Mouse (Mus musculus) kidney, adult 2 months (tissue): ENCODE measurements around the gene Lgalsl. TPM values are rescaled to one million over a fixed set of nuclear protein-coding genes. Genes with fewer than 3 reads are reported as not detected.

Experiments used
- DNase-seq: peaks from one replicate; pipeline ENCODE4 v3.0.0; 2021
- H3K27ac ChIP-seq: fragments of 200-500 bp; 2 replicates; pipeline ENCODE4 v1.5.1; 2012; ENCODE audit warnings: low read depth, low read length, control low read depth, inconsistent platforms; ENCODE audit not compliant: insufficient read depth
- H3K27me3 ChIP-seq: fragments of 200-500 bp; replicated peaks from 2 replicates; pipeline ENCODE4 v1.6.1; 2012; ENCODE audit warnings: mild to moderate bottlenecking, moderate library complexity, low read length, inconsistent platforms; ENCODE audit not compliant: control insufficient read depth, insufficient read depth
- H3K36me3 ChIP-seq: fragments of 200-500 bp; 2 replicates; pipeline ENCODE4 v1.6.1; 2012; ENCODE audit warnings: mild to moderate bottlenecking, moderate library complexity, low read length, inconsistent platforms; ENCODE audit not compliant: control insufficient read depth, insufficient read depth
- H3K4me1 ChIP-seq: fragments of 200-500 bp; 2 replicates; pipeline ENCODE4 v1.6.1; 2011; ENCODE audit warnings: low read length; ENCODE audit not compliant: control insufficient read depth, insufficient read depth
- H3K4me3 ChIP-seq: fragments of 200-500 bp; 2 replicates; pipeline ENCODE4 v1.5.1; 2011; ENCODE audit warnings: mild to moderate bottlenecking, low read depth, low read length, control low read depth; ENCODE audit not compliant: insufficient read depth
- CTCF ChIP-seq: fragments of 200-500 bp; conservative IDR thresholded peaks from 2 replicates; pipeline ENCODE4 v1.5.1; 2011; ENCODE audit warnings: low read depth, mild to moderate bottlenecking, control low read depth, low read length, moderate library complexity, mixed read lengths; ENCODE audit not compliant: insufficient read depth, insufficient read length
- POLR2A ChIP-seq: fragments of 200-500 bp; IDR thresholded peaks from one replicate; pipeline ENCODE4 v1.6.1; 2011; ENCODE audit warnings: low read depth, low read length, control low read depth
- WGBS: fragments of 180-500 bp; shearing (Covaris S2); methylation state at CpG from one replicate; pipeline ENCODE4 v1.1.7; 2018; 5-methylcytosine and 5-hydroxymethylcytosine counted together
- polyA plus RNA-seq: library from polyadenylated mRNA; depleted of rRNA; stranded (reverse); fragments of >200 nt; gene quantifications from 2 replicates; pipeline ENCODE4 v1.2.3, GENCODE M21; 2012

Gene Lgalsl
- polyA plus RNA-seq, 1 experiment: 8.5 TPM

DNA sequence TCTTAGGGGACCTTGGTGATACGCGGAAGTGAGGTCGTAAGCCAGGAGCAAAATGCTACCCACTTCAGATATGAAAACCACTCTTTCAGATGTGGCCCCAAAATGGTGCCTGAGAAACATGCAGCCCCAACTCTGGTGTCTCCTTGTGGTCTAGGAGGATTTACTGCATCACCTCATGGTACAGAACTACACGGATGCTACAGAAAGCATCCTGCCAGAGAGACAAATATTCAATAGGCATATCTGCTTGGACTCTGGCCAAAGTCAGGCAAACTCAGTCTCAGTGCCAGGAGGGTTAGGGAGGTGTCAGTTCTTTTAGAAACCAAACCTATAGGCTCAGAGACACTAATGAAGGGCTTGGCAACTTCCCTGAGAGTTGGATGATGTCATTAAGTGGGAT is 26.4 kb downstream of the Lgalsl start:
- Histone ChIP-seq H3K4me1 (no peaks in the 10 kb centered on the region), H3K36me3 (no peaks in the 10 kb centered on the region), H3K4me3 (no peak overlapping the region), H3K27ac (no peak overlapping the region), H3K27me3 (no peaks in the 10 kb centered on the region)
- TF ChIP-seq POLR2A (no peak), CTCF (no peak)
- no peak for DNase-seq
- 91% methylated on average over 4 of the region's 4 CpGs for WGBS

DNA sequence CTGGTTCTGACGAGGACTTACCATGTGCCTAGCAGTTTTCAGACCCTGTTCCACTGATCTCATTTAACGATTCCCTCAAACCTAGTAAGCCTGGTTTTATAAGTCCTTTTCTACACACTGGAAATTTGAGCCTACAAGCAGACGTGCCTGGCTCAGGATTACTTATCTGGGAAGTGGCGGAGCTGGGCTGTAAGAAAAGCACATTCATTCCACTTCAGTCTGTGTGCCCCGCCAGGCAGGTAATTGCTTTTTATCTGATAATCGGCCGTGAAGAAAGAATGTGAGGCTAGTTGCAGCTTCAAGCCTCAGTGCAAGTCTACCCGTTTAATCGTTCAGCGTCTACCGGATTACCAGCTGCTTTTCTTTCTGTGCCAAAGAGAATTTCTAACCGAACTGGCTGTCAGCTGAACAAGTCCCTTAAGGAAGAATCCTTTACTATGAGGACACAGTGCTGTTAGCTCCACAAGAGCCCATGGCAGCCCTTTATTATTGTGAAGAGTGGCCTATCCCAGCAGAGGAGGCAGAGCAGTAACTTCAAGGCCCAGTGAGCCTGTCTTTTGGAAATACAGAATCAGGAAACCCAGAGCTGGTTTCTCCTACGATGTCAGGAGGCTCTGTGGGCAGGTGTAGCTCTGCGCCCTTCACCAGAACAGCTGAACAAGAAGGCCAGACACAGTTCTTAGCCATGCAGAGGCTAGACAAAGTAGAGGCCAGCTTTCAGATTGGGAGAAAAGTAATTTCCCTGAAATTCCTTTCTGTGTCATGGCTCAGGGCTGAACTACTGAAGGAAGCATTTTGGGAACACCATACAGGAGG is 30.4 kb downstream of the Lgalsl start:
- 43% methylated on average over 14 of the region's 14 CpGs for whole genome bisulfite sequencing
- H3K4me1 ChIP-seq: no peaks in the 10 kb centered on the region
- DNase-seq: peak; percentile 31
- no peak overlapping the region for H3K27ac ChIP-seq
- TF ChIP-seq CTCF (no peak), POLR2A (no peak)
- H3K27me3 ChIP-seq: no peaks in the 10 kb centered on the region
- H3K36me3 ChIP-seq: no peaks in the 10 kb centered on the region
- H3K4me3 ChIP-seq: no peak overlapping the region

DNA sequence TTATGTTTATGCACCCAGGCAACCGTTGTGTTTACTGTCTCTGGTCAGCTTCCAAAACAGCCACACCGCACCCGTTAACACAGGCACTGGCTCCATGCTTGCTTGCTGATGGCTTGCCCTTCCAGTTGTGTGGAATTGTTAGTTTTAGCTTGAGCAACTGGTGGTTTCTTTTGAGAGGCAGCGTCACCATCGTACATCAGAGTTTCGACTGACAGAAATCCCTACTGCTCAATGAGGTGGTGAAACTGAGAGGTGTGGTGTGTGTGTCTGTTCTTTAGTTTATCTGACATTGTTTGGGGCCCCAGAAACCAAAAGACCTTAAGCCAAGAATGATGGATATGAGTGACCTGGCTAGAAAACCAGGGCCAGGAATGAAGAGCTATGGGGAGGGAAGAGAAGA is 33.0 kb downstream of the Lgalsl start:
- no peak for DNase-seq
- Histone ChIP-seq H3K27ac (no peak overlapping the region), H3K27me3 (no peaks in the 10 kb centered on the region), H3K4me3 (no peak overlapping the region), H3K4me1 (no peaks in the 10 kb centered on the region), H3K36me3 (no peaks in the 10 kb centered on the region)
- TF ChIP-seq POLR2A (no peak), CTCF (no peak)
- WGBS: 94% methylated on average over 6 of the region's 6 CpGs

DNA sequence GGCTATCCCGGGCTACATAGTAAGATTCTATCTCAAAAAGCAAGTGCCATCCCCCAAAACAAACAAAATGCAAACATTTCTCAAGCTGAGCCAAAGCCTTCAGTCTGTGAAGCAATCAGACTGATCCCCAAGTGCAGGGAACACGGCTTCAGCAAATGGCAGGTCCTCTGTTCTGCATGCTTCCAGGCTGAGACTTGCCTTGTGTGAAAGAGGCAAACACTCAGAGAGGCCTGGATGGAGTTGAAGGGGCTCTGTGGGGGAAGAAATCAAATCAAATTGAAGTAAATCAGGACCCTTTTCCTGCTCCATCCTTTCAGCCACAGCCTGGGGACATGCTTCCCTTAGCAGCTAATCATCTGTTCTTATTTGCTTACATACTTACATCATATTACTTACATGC is 35.4 kb downstream of the Lgalsl start:
- no peaks in the 10 kb centered on the region for H3K4me1 ChIP-seq
- WGBS: 64% methylated on average over 2 of the region's 2 CpGs
- TF ChIP-seq CTCF (no peak), POLR2A (no peak)
- DNase-seq: no peak
- H3K27me3 ChIP-seq: no peaks in the 10 kb centered on the region
- no peaks in the 10 kb centered on the region for H3K36me3 ChIP-seq
- H3K27ac ChIP-seq: no peak overlapping the region
- H3K4me3 ChIP-seq: no peak overlapping the region

DNA sequence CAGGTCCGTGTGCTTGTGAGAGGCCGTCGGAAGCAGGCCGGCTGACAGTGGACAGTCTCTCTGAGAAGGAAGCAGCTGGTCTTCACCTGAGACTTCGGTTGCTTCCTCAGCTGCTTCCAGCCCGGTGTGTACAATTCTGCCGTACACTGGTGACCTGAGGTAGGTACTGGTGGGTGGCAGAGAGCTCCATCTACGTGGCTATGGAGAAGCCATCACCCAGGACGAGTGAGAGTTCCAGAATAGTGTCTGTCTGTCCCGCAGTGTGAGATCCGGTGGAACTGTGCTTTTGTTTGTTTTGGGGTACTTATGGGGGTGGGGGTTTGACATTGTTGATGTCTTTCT is 36.0 kb downstream of the Lgalsl start:
- H3K36me3 ChIP-seq: no peaks in the 10 kb centered on the region
- H3K27me3 ChIP-seq: no peaks in the 10 kb centered on the region
- DNase-seq: no peak
- H3K4me1 ChIP-seq: no peaks in the 10 kb centered on the region
- 37% methylated on average over 11 of the region's 11 CpGs for WGBS
- no peak overlapping the region for H3K4me3 ChIP-seq
- TF ChIP-seq CTCF (no peak), POLR2A (no peak)
- H3K27ac ChIP-seq: no peak overlapping the region

DNA sequence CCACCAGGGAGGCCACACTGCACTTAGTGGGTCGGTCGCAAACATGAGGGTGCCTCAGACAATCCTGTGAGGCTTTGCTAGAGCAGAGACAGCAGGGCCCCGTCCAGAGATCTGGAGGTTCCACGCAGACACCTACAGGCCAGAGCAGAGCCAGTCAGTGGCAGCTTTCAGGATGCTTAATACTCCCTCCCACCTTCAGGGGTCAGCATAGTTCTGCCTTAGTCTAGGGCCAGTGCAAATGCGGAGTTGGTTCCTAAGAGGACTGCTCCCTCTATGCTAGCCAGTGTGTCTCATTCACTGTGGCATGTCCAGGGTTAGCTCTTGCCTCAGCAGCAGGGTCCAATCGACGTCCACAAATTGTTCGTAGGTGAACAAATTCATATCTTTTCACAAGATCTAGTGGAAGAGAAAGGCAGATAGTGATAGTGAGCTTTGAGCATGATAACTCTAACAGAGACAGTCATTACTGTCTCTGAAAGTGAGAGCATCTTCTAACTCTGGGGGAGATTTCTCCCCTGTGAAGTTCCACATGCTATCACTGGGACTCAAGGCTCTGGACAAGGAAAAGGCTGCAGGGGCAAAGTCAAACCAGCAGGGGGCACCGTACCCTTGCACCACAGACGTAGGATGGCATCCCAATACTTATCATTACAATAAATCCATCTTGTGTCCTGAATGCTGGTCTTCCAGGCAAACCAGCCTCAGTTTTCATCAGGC is 36.5 kb downstream of the Lgalsl start:
- Histone ChIP-seq H3K4me1 (no peaks in the 10 kb centered on the region), H3K36me3 (no peaks in the 10 kb centered on the region), H3K27me3 (no peaks in the 10 kb centered on the region), H3K4me3 (no peak overlapping the region), H3K27ac (no peak overlapping the region)
- TF ChIP-seq POLR2A: no peak
- TF ChIP-seq CTCF: peak; percentile 98
- DNase-seq: peak; percentile 88
- 31% methylated on average over 10 of the region's 10 CpGs for WGBS

DNA sequence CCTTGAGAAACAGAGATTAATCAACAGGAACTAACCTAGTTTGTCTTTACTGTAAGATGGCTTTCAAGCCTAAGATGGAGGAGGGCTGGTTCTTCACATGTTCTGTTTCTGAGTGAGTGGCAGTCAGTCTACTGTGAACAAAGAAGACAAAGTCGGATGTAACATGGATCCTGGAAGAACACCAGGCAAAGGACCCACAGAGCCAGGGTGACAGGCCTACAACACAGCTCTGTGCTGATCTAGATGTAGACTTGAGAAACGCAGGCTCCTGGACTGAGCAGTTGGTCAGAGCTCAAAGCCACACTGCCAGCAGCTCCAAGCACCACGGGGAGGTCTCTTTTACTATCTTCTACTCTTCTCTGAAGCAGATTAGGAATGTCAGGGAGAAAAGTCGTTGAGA is 37.2 kb downstream of the Lgalsl start:
- no peak for DNase-seq
- H3K27ac ChIP-seq: no peak overlapping the region
- no peak overlapping the region for H3K4me3 ChIP-seq
- H3K27me3 ChIP-seq: no peaks in the 10 kb centered on the region
- WGBS: 65% methylated on average over 4 of the region's 4 CpGs
- H3K36me3 ChIP-seq: no peaks in the 10 kb centered on the region
- TF ChIP-seq CTCF: no peak
- no peak for TF ChIP-seq POLR2A
- H3K4me1 ChIP-seq: no peaks in the 10 kb centered on the region
